ENCODE assay signal across 17 mouse cellular contexts in genomic region chr16:13405403-13405802, GRCm38 (mm10).
"Had no signal": no experiment of that assay in that cellular context is flagged by ENCODE, and none has a peak within 500 bp of the region (broad histone marks: within the 10 kb centered on the region; RNA-seq: fewer than 3 reads in every experiment).

No protein-coding gene starts in this region.

- H3K9ac ChIP-seq: liver, embryonic 14.5 days; lung, embryonic 14.5 days; midbrain, embryonic 12.5 days; neural tube, embryonic 12.5 days had no signal

- H3K27me3 ChIP-seq: midbrain, embryonic 12.5 days; neural tube, embryonic 12.5 days had no signal

- H3K27ac ChIP-seq: liver, embryonic 14.5 days; midbrain, embryonic 10.5 days; midbrain, embryonic 12.5 days; neural tube, embryonic 12.5 days had no signal

- H3K4me1 ChIP-seq: midbrain, embryonic 10.5 days; midbrain, embryonic 12.5 days; neural tube, embryonic 12.5 days had no signal

- DNase-seq: lung, adult 18-20 months; lung, embryonic 14.5 days; lung, postnatal 10 days; lung, postnatal 4 days; midbrain, embryonic 14.5 days; retina, postnatal 1 day; right cerebral cortex, adult 18-20 months; right cerebral cortex, postnatal 25 days; right cerebral cortex, postnatal 4 days; spleen, adult 18-20 months; thymus, adult 18-20 months; thymus, postnatal 14 days; thymus, postnatal 36 days had no signal

- H3K4me3 ChIP-seq: midbrain, embryonic 10.5 days; midbrain, embryonic 12.5 days; neural tube, embryonic 12.5 days had no signal
